Mouse (Mus musculus): ENCODE measurements around the gene Map1s.

- TF ChIP-seq CTCF (IDR thresholded peaks at IDR 0.05; ENCODE audit: insufficient read depth, low read depth, low read length) (no peak), POLR2A (IDR thresholded peaks at IDR 0.05; ENCODE audit: insufficient read depth, low read depth, low read length) (no peak)
Observed at GRCm38 (mm10) chr8:70880546-70880945, 25.2 kb upstream of the Map1s start.
